Mouse (Mus musculus) kidney, adult 2 months (tissue): ENCODE data around the gene Fam83b.

ENCODE experiments used
- CTCF ChIP-seq: fragments of 200-500 bp; conservative IDR thresholded peaks from 2 replicates; pipeline ENCODE4 v1.5.1; 2011; ENCODE audit warnings: low read depth, mild to moderate bottlenecking, control low read depth, low read length, moderate library complexity, mixed read lengths; ENCODE audit not compliant: insufficient read depth, insufficient read length
- POLR2A ChIP-seq: fragments of 200-500 bp; IDR thresholded peaks from one replicate; pipeline ENCODE4 v1.6.1; 2011; ENCODE audit warnings: low read depth, low read length, control low read depth

- no peak for TF ChIP-seq CTCF
- no peak for TF ChIP-seq POLR2A
Observed at GRCm38 (mm10) chr9:76553115-76553514, 13.8 kb downstream of the Fam83b start.
